Mouse (Mus musculus): ENCODE measurements around the gene Gpr182. TPM values are rescaled to one million over a fixed set of nuclear protein-coding genes. Genes with fewer than 3 reads are reported as not detected.
A peak's percentile ranks its signal among the peaks of the same experiment; 100 is the strongest.

Gene Gpr182
- total and polyA plus RNA-seq, 3 experiments, result 8.2 to 21.0 (median 8.5) TPM

DNA sequence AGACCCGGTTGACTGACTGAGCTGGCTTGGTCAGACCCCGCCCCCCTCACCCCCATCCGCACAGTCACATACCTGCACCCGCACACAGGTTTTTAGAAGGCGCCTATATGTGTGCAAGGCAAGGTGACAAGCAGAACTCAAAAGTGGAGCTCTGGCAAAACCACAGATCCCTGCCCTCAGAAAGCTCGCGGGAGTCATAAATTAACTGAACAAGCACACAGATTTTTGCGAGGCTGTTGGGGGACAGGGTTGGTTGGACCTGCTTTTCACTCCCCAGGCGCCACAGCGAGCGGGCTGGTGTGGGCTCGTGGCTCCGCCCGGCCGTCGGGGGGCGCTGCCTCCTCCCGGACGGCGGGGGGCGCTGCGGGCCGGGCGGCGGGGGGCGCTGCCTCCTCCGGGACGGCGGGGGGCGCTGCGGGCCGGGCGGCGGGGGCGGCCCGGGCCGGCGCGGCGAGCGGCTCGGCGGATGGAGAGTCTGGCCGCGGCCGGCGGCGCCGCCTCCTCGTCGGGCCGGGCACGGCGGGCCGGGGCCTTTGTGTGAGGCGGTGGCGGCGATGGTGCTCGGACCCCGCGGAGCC lies 12.4 kb downstream of the Gpr182 start, which contains the start of gene Zbtb39:
Gene Zbtb39 (plus strand): TSS at position 456 of the 578 bp plus-strand sequence.
- DNase-seq, result peak; percentile 90

DNA sequence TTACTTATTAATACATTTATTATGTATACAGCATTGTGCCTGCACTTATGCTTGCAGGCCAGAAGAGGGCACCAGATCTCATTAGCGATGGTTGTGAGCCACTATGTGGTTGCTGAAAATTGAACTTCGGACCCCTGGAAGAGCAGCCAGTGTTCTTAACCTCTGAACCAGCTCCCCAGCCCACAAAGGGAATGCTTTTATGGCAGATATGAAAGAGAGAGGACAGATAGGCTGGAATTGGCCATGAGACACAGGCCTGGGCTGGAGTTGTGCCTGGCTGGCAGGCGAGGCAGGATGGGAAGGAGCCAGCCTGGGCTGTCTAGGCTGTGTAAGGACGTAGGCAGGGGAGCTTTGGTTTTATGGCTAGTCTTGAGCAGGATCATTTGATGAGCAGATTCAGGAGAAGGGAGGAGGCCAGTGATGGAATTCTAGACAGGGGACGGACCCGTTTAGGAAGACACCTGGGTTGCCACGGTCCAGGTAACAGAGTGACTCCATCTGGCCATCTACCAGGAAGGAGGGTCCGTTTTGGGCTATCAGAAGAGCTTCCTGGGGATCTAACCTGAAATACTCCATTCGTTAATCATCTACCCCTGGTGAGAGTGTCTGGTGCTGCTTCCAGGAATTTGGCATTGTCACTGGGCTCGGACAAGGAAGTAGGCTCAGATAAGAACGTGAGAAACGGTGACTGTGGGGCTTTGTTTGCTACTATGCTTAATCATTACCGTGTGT lies 13.2 kb downstream of the Gpr182 start:
- peak; percentile 33 for DNase-seq

DNA sequence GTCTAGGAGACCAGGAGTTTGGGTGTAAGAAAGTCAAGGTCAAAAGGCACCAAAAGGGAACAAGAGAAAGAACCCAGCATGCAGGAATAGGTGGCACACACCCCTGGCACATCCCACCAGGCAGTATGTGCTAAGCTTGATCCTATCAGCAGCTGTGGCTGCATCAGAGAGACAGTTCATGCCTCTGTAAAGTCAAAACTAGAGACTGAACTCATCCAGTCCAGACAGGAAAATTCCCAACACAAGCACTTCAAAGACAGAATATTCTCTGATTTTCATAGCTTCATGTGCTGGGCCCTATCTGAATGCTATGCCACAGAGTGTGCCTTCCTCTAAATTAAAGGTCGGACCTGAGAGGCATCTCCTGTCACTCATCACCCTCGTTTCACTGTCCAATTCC lies 14.0 kb downstream of the Gpr182 start:
- no peak for DNase-seq

DNA sequence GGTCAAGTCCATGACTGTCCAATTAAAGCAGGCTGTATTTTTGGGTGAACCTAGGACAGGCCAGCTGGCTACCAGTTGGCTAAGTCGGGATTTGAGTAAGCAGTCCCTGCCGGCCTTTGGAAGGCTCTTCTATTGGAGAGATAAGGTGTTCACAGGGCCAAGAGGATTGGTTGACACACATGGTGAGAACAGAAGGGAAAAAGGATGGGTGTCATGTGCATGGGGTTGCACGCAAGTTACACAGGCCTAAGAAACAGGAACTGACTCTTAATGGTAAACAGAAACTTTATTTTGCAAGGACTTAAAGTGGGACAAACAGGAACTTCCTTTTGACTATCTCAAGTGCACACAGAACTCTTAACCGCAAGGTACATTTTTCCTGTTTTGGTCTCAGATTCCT lies 14.6 kb downstream of the Gpr182 start:
- no peak for DNase-seq

DNA sequence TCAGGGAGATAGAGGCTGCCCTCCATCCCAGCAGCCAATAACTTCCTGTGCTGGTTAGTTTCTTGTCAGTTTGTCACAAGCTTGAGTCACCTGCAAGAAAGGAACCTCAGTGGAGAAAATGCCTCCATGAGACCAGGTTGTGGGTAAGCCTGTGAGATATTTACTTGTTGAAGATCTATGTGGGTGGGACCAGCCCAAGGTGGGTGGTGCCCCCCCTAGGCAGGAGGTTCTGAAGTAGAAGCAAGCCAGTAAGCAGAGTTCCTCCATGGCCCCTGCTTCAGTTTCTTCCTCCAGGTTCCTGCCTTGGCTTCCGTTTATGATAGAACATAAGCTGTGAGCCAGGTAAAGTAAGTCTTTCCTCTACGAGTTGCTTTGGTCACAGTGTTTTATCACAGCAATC lies 15.3 kb downstream of the Gpr182 start:
- DNase-seq, result no peak

DNA sequence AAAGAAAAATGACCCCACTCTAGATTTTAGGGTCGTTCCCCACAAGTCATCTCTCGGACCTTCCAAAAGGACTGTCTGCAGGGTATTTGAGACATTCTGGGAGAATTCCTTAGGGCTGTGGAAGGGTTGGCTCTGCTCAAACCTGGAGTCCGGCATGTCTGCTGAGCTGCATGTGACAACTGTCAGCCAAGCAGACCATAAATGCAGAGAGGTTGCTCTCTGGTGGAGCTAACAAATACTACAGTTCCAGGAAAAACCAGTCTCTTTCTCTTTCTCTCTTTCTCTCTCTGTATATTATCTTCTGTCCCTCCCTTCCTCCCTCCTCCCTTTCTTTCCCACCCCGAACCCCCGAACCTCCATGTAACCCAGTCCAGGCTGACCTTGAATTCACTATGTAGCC lies 17.1 kb downstream of the Gpr182 start:
- no peak for DNase-seq

DNA sequence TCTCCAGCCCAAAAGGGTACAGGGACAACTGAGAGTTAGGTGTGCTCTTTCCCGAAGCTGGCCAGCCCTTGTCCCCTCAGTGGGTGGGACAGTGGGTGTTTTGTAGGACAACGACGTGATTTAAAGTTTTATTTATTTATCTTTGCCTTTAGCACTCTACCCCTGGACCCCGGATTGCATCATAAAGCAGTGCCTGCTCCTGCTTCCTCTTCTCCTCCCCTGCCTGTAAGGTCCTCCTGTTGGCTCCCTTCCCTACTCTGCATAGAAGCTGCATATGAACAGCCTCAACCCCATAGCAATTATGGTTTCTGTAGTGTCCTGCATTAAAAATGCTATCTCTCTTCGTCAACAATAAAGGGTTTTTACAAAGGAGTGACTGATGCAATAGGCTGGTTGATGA lies 20.1 kb downstream of the Gpr182 start:
- DNase-seq, result no peak

DNA sequence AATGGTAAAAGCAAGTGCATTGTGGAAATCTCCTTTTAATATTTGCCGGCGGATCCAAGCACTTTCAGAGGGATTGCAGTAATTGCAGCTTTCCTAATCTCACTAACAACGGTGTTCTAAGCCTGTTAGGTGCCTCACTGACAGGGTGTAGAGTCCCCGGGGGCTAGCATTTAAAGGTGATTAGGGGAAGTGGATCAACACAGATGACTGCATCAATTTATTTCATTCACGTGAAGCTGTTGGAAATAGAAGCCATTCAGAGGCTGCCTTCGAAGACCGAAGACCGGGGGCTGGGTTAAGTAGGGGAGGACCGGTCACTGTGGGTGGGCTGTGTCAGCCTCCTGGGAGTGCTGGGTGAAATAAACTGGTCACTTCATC lies 20.6 kb downstream of the Gpr182 start:
- no peak for DNase-seq

DNA sequence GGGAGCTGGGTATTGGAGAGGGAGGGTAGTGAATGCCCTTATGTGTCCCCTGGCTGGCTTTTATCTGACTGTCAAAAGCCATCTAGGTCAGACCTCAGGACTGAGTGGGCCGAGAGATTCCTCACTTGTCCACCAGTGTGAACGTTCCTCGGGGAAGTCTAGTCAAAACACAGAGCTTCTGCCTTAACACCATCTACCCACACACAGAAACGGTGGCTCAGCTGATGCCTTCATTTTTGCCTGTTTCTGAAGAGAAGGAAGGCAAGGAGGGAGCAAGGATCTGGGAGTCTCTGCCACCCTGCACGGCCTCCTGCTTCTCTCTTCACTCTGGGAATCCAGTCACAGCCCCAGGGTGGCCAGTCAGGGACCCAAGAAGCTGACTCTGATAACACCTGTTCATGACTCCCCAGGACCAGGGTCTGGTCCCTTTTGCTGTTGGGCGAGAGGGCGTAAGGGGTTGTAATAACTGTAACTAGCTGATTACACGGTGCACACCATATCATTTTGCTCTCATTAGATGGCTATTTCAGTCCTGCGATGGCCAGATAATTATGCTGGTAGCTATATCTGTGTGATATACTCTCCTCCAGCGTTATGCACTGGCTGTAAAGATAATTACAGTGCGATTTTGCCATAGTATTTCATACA lies 21.1 kb downstream of the Gpr182 start:
- DNase-seq, result no peak

DNA sequence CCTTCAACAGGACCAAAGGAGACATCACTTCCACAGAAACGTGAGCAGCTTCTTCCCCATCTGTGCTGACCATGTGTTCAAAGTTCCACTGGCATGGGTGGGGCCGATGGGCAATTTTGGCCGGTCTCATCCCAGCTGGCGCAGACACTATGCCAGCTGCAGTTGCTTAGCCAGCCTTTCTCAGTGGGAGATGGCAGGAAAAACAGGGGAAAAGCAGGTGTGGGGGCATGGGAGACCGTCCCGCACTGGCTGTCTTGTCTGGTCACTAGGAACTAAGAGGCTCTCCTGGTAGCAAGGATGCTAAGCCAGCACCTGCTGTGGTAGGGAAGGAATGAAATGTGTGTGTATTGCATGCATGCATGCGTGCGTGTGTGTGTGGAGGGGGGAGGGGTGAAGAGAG lies 23.1 kb downstream of the Gpr182 start:
- no peak for DNase-seq

DNA sequence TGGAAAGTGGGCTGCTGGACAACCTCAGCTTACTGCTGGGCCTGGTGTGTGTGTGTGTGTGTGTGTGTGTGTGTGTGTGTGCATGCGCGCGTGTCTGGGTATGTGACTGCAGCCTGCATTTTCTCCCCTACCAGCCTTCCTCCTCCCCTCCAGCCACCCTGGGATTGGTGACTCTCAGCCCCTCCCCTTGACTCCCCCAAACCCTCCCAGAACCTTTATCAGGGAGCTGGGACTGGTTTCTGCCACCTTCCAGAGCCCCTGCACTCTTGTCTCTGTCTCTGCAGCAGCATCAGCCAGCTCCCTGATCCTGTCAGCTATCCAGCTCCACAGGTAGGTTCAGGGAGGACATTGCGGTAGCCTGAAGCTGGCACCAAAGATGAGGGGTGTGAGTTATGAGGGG lies 26.4 kb downstream of the Gpr182 start:
- no peak for DNase-seq

DNA sequence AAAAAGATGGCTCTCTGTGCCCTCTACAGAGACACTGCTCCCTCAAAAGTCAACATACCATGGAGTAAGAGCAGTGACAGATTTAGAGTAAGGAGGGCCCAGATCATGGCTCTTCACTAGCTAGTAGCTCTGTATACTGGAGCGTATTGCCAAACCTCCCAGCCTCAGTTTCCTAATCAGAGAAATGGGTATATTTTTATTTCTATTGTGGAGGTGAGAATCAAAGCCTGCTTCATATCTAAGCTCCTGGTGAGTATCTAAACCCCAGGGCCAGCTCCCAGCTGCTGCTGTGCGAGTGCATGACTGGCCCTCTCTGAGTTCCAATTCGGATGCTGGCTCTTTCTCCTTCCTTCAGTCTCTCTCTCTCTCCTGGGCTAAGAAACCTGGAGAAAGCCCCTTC lies 27.4 kb downstream of the Gpr182 start, which contains the start of gene Tac2:
Gene Tac2 (plus strand): TSS at position 301 of the 400 bp plus-strand sequence.
- no peak for DNase-seq

DNA sequence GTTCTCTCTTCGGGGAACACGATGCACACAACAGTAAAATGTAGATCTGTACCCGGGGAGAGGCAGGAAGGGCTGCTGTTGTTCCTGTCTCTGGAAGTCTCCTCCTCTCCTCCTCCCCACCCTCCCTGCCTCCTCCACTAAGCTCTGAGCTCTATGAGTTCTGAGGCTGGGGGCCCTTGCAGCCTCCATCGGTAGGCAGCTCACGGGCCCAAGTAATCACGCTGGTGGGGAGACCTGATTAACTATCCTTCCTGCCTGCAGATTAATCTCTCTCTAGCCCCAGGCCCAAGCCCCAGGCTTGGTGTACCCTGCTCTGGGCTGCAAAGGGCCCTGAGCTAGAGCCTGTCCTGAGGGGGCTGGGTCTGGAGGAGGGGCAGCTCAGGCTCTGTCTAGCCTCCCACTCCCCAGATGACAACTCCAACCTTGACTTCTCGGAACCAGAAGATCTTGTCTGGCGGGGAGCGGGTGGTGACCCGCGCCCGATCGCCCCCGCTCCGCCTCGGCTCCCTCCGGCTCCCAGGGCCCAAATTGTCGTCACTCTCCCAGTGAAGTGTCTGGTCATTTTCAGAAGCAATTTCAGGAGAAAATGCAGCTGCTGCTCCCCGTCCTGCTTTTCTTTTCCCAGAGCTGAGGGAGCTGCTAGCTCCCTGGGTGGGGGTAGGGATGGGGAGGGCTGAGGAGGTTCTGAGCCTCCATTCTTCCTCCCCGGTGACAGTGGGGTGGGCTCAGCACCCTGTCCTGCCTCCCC lies 29.7 kb downstream of the Gpr182 start:
- no peak for DNase-seq

DNA sequence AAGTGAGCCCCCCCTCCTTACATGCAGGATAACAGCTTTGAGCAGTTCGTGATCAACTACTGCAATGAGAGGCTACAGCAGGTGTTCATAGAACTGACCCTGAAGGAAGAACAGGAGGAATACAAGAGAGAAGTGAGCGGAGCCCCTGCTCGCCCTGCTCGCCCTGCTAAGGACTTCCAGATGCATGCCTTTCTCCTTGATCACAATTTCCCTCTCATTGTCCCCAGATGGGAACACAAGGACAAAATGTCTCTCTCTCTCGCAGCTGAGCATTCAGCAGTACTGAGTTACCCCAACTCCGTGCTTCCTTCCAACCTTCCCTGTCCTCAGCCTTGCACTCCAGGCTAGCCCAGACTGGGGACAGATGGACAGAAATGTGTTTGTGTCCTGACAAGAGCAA lies 38.8 kb downstream of the Gpr182 start:
- no peak for DNase-seq

DNA sequence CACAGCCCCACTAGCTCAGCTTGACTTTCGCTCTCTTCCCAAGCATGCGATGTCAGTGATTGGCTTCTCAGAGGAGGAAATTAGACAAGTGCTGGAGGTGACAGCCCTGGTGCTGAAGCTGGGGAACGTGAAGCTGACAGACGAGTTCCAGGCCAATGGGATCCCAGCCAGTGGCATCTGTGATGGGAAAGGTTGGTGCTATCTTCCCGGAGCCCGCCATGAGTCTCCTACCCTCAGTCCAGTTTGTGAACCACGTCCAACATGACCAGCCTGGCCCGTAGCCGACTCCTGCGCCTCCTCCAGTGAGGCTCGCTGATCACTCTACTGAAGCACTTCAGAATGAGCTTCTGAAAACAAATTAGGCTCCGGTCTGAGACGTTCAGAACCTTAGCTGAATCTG lies 41.2 kb downstream of the Gpr182 start:
- DNase-seq, result no peak

DNA sequence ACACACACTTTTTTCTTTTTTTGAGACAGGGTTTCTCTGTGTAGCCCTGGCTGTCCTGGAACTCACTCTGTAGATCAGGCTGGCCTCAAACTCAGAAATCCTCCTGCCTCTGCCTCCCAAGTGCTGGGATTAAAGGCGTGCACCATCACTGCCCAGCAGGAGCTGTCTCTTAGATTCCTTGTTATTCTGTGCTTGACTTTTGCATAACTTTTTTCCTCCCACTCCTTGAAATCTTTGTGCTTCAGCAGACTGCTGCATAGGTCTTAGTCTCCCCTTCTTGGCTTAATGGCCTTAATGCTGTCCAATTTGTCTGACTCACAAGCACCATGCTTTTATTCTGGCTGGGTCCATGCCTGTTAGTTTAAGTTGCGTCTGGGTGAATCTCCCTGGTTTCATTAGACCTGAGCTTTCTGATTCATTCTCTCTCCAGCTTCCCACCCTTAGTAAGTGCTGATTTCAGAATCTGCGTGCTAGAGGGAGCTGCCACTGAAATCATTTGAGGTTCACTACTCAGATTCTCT lies 42.6 kb downstream of the Gpr182 start:
- DNase-seq, result peak; percentile 44

DNA sequence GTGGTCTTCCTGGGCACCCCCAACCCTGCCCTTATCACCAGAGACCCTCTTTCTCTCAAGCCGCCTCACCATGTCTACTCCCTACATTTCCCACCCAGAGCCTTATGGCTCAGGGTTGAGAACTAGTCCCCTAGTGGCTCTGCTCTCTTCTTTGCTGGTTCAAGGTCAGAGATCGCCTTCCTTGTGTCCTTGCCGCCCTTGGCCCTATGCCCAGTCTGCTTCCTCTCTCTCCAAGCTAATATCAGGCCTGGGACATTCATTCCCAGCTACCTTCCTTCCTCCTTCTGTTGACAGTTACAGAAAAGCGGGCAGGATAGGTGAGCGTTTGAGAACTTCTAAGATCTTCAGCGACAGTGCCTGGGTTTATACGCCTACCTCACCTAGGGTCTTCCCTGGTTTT lies 43.8 kb downstream of the Gpr182 start:
- DNase-seq, result peak; percentile 87

DNA sequence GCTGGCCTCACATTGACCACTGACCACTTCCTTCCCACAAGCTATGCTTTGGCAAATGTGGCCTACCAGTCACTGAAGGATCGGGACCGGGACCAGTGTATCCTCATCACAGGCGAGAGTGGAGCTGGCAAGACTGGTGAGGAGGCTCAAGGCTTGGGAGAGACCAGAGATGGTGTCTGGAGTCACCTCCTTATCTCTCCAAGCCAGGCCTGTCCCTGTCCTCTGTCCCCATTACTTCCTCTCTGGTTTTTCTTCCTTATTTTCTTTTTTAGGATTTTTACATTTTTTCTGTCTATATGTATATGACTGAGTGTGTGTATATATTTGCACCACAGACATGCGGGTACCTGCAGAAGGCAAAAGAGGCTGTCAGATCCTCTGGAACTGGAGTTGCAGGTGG lies 45.7 kb downstream of the Gpr182 start:
- DNase-seq, result no peak

DNA sequence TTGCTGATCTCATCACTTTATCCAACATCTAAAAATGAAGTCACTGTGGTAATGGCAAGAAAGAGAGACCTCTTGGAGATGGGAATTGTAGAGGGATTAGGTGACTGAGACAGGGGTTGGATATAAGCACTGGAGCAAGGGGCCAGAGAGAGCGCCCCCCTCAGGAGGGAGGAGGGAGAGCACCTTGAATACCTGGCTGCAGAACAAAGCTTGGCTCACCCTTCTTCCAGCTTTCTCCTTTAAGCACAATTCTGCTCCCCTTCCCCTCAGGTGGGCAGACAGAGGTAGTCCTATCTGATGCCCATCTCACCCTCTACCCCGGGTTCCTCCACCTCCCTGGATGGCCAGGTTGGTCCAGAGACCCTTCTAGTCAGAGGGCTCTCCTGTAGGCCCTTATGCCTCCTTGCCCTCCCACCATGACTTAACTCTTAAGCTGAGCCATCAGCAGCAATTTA lies 46.7 kb downstream of the Gpr182 start, which contains the start of gene Myo1a:
Gene Myo1a (plus strand): TSS at position 405 of the 455 bp plus-strand sequence.
- no peak for DNase-seq

DNA sequence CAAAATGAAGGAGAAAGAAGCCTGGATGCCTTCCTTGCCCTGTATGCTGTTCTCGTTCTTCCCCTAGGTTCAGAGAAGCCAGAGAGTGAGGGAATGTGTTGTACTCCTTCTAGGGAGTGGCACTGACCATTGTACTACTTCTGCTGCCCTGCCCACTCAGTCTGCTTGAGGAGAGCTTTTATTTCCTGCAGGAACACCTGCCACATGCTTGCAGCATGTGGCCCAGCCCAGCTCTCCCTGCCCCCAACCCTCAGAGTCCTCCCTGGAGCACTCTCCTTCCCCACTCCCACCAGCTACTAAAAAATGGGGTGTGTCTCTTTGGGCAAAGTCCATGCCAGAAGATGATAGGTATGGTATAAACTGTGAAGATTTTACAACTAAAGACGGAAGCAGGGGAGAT lies 47.2 kb downstream of the Gpr182 start:
- no peak for DNase-seq

DNA sequence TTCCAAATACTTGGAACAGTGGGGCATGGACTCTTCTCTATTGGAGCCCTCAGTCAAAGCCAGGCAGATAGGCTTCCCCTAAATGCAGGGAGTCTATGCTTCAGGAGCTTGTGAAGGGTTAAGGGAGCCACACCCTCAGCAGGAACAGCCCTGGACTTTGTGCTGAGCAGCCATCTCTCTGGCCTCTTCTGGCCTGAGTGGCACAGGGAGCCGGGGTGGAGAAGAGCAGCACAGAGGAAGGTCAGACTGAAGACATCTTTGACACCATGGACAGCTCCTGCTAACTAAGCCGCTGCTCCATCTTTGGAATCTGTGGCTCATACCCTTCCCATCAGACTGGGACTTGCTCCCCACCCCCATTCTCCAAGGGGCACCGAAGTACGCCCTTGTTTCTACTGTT lies 48.2 kb downstream of the Gpr182 start:
- DNase-seq, result no peak

DNA sequence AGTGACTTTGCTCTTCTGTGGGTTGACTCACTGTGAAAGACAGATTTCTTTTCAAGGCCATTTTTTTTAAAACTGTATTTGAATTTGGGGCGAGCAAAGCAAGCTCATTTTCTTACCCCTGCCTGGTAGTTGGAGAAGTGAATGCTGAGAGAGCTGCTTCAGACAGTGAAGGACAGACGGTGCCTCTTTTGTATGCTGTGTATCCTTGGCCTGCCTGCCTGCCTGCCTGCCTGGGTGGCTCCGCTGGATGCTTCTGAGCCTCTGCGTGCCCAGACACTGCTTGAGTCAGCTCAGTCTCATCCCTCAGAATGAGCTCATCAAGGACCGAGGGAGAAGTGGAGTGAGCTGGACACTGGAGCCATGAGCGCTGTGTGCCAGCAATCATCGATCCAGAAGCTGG lies 52.6 kb downstream of the Gpr182 start:
- peak; percentile 88 for DNase-seq

Measured in adrenal gland, adult 2 months (tissue).